Mouse (Mus musculus): ENCODE data around the gene Hebp1. TPM values are rescaled to one million over a fixed set of nuclear protein-coding genes. Genes with fewer than 3 reads are reported as not detected.

Hebp1 gene
- polyA plus RNA-seq, 1 experiment from 2014 or later = 2.9 TPM

DNA sequence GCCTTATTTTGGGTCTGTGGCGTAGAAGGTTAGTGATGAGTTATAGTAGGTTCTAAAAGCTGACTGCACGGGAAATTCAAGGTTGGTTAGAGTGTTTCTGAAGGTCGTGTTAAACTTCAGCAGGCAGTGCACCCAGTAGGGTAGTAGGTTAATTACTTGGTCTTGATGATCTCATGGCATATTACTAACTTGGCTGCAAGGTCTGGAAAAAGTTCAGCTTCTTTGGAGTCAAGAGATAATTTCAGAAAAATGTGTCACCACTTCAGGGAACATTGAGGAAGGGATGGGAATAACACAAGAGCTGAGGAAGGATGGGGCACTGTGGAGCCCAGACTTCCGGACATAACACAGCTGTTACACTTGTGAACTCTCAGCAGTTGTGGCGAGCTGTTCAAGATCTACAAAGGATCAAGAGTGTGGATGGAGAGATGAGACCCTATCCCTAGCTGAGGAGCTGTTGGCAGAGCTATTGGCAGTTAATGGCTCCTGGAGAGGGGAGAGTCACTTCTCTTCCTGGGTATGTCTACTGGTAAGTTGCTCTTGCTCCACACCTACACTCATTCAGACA is 95.0 kb downstream of the Hebp1 start:
- H3K9me3 ChIP-seq (ENCODE audit: control insufficient read depth, low read length) = peaks cover 3% of the 10 kb centered on the region; the same call in 1 of the 2 replicates
- H3K9ac ChIP-seq (ENCODE audit: low read length) = no peak overlapping the region
- peaks cover 4% of the 10 kb centered on the region; the same call in 1 of the 2 replicates for H3K4me1 ChIP-seq (ENCODE audit: control insufficient read depth, insufficient read depth, low read length)
- H3K36me3 ChIP-seq (ENCODE audit: control insufficient read depth, insufficient read depth, low read length) = no peaks in the 10 kb centered on the region
- no peak overlapping the region for H3K4me3 ChIP-seq (ENCODE audit: low read depth, low read length)
- 82% methylated on average over 5 of the region's 5 CpGs for WGBS
- H3K4me2 ChIP-seq = no peak overlapping the region
- H3K27me3 ChIP-seq (ENCODE audit: control insufficient read depth, insufficient read depth, low read length) = 0 out of 2 replicates have a peak, but pooled peaks cover 2% of the 10 kb centered on the region
- ATAC-seq (ENCODE audit: low FRiP score) = no peak
- no peak for DNase-seq (ENCODE audit: low spot score, missing footprints)
- no peak overlapping the region for H3K27ac ChIP-seq (ENCODE audit: low read depth, low read length)

DNA sequence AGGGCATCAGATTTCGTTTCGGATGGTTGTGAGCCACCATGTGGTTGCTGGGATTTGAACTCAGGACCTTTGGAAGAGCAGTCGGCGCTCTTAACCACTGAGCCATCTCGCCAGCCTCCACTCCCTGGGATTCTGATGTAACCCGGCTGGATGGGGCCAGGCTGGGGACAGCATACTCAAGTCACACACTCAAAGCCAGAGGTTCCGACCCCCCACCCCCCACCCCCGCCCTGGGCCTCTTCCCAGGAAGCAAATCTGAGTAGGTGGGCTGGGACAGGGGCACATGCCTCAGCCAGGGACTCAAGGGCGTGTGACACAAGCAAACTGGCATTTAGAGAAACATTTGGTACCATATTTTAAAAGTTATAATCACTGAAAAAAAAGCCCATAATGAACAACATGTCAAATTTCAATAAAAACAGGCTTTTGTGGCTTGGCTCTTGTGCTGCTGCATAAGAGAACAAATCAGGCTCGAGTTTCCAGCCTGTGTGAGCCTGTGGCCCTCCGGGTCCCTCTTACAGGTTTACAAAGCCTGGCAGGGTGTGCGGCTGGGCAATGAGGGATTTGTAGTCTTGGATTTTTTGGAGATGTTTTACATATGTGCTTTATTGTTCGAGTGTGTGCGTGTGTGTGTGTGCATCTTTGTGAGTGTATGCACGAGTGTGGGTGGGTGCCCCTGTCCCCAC is 96.9 kb downstream of the Hebp1 start:
- Histone ChIP-seq H3K9me3 (ENCODE audit: control insufficient read depth, low read length) (no peaks in the 10 kb centered on the region), H3K27me3 (ENCODE audit: control insufficient read depth, insufficient read depth, low read length) (0 out of 2 replicates have a peak, but pooled peaks cover 2% of the 10 kb centered on the region), H3K9ac (ENCODE audit: low read length) (no peak overlapping the region), H3K4me1 (ENCODE audit: control insufficient read depth, insufficient read depth, low read length) (peaks cover 4% of the 10 kb centered on the region; the same call in 1 of the 2 replicates), H3K4me3 (ENCODE audit: low read depth, low read length) (no peak overlapping the region), H3K36me3 (ENCODE audit: control insufficient read depth, insufficient read depth, low read length) (no peaks in the 10 kb centered on the region), H3K27ac (ENCODE audit: low read depth, low read length) (no peak overlapping the region), H3K4me2 (no peak overlapping the region)
- 81% methylated on average over 15 of the region's 15 CpGs for WGBS
- no peak for DNase-seq (ENCODE audit: low spot score, missing footprints)
- ATAC-seq (ENCODE audit: low FRiP score) = no peak

DNA sequence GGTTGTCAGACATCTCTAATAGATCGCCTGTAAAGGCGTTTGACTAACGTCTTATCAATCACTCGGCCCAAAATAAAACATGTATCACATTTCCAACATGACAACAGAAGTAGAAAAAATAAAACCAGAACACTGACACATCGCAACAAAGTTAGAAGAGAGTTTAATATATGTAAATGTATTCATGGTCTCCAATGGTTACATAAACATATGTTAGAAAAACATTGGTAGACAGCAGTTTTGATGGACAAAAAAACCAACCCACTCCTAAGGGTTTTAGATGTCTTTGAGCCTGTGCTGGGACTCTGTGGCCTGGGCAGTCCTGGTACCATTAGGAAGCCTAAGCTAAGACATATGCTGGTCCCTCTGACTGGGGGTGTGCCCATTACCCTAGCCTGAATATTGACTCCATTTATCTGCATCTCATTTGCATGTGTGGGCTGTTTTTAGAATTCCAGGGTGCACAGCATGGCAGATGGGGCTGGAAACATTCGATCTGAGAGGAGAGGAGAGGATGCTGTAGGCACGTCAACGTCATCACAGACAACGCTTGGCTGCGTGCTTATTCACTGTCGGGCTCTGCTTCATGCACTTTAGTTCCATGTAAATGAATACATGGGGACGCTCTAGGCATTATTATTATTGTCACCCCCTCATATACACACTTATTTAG is 104.9 kb downstream of the Hebp1 start:
- Histone ChIP-seq H3K9me3 (ENCODE audit: control insufficient read depth, low read length) (no peaks in the 10 kb centered on the region), H3K27ac (ENCODE audit: low read depth, low read length) (no peak overlapping the region), H3K27me3 (ENCODE audit: control insufficient read depth, insufficient read depth, low read length) (no peaks in the 10 kb centered on the region), H3K9ac (ENCODE audit: low read length) (no peak overlapping the region), H3K4me3 (ENCODE audit: low read depth, low read length) (no peak overlapping the region), H3K36me3 (ENCODE audit: control insufficient read depth, insufficient read depth, low read length) (no peaks in the 10 kb centered on the region), H3K4me1 (ENCODE audit: control insufficient read depth, insufficient read depth, low read length) (no peaks in the 10 kb centered on the region), H3K4me2 (no peak overlapping the region)
- ATAC-seq (ENCODE audit: low FRiP score) (no peak), DNase-seq (ENCODE audit: low spot score, missing footprints) (no peak)
- WGBS = 92% methylated on average over 12 of the region's 12 CpGs

DNA sequence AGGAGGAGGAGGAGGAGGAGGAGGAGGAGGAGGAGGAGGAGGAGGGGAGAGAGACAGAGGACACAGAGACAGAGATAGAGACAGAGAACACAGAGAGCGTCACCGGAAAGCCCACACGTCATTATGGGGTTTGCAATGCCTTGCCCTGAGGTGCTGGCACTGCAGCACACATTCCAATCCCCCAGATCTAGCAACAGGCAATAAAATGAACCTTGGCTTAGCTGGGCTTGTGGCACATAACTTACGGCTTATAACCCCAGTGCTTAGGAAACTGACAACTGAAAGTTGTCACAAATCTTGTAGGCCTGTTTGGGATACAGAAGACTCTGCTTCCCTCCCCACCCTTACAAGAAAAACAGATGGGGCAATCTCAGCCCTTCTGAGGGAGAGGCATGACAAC is 107.2 kb downstream of the Hebp1 start:
- Histone ChIP-seq H3K4me2 (no peak overlapping the region), H3K4me3 (ENCODE audit: low read depth, low read length) (no peak overlapping the region), H3K27me3 (ENCODE audit: control insufficient read depth, insufficient read depth, low read length) (no peaks in the 10 kb centered on the region), H3K36me3 (ENCODE audit: control insufficient read depth, insufficient read depth, low read length) (no peaks in the 10 kb centered on the region), H3K27ac (ENCODE audit: low read depth, low read length) (no peak overlapping the region), H3K9ac (ENCODE audit: low read length) (no peak overlapping the region), H3K4me1 (ENCODE audit: control insufficient read depth, insufficient read depth, low read length) (no peaks in the 10 kb centered on the region), H3K9me3 (ENCODE audit: control insufficient read depth, low read length) (no peaks in the 10 kb centered on the region)
- DNase-seq (ENCODE audit: low spot score, missing footprints) (no peak), ATAC-seq (ENCODE audit: low FRiP score) (no peak)
- WGBS = 81% methylated on average over 4 of the region's 4 CpGs

DNA sequence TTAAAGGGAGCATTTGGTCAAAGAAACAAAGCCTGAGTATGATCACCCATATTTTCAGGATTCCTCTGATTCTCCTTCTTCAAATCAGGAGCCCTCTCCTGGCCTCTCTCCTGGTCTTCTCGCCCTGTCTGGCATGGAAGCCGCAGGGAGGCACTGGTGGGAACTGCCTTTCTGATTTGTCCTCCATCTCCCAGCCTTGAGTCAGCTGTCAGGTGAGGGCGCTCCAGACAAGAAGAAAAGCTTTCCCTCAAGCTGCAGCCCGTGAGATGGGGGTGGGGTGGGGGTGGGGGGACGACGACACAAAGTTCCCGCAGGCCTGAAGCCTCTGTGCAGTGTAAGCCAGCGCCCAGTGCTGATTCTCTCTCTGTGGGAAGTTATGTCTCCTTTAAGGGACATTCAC is 108.0 kb downstream of the Hebp1 start:
- WGBS = 20% methylated on average over 8 of the region's 8 CpGs
- Histone ChIP-seq H3K27ac (ENCODE audit: low read depth, low read length) (no peak overlapping the region), H3K4me1 (ENCODE audit: control insufficient read depth, insufficient read depth, low read length) (no peaks in the 10 kb centered on the region), H3K9ac (ENCODE audit: low read length) (no peak overlapping the region), H3K4me2 (no peak overlapping the region), H3K36me3 (ENCODE audit: control insufficient read depth, insufficient read depth, low read length) (no peaks in the 10 kb centered on the region), H3K4me3 (ENCODE audit: low read depth, low read length) (no peak overlapping the region), H3K9me3 (ENCODE audit: control insufficient read depth, low read length) (no peaks in the 10 kb centered on the region), H3K27me3 (ENCODE audit: control insufficient read depth, insufficient read depth, low read length) (no peaks in the 10 kb centered on the region)
- ATAC-seq (ENCODE audit: low FRiP score) = no peak
- DNase-seq (ENCODE audit: low spot score, missing footprints) = no peak

DNA sequence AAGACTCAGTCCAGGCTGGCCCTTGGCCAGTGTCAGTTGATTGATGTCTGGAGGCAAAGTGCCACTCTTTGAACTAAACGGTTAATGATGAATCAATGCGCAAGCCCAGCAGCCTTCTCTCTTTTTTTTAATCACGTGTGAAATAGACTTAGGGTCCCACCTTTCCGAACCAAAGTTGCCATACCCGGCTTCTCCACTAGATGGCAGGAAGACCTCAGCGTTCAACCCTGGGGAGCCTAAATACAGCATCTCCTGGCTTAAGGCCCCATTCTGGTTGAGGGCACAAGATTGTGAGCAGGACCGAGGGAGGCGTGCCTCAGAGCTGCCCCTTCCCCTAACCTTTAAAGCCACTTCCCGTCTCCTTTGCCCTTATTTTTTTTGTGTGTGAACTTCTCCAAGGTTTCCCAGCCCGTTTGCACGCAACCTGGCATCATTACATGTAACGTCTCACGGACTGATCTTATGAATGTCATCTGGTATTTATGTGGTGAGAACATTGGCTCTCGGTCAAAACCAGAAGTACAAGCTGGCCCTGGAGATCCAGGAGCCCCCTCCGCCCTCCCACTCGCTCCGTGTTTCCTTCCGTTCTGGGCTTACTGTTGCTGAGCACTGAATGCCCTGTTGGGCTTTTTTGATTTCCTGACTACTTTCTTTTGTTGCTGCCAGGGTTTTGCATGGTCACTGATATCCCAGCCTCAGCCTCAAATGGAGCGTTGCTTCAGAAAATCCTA is 109.9 kb downstream of the Hebp1 start:
- Histone ChIP-seq H3K4me2 (no peak overlapping the region), H3K4me1 (ENCODE audit: control insufficient read depth, insufficient read depth, low read length) (no peaks in the 10 kb centered on the region), H3K36me3 (ENCODE audit: control insufficient read depth, insufficient read depth, low read length) (no peaks in the 10 kb centered on the region), H3K27ac (ENCODE audit: low read depth, low read length) (no peak overlapping the region), H3K9me3 (ENCODE audit: control insufficient read depth, low read length) (no peaks in the 10 kb centered on the region), H3K27me3 (ENCODE audit: control insufficient read depth, insufficient read depth, low read length) (no peaks in the 10 kb centered on the region), H3K9ac (ENCODE audit: low read length) (no peak overlapping the region), H3K4me3 (ENCODE audit: low read depth, low read length) (no peak overlapping the region)
- DNase-seq (ENCODE audit: low spot score, missing footprints) = peak; percentile 100
- ATAC-seq (ENCODE audit: low FRiP score) = peak; percentile 87
- WGBS = 39% methylated on average over 19 of the region's 19 CpGs

Other genes starting within 250 kb of the Hebp1 start
- 2.8 and 3.2 TPM in 2 replicates for gene Apold1, start 216.3 kb downstream of the Hebp1 start, polyA plus RNA-seq (2014; fragmentation: Nextera tagmentation; extraction: Ambion mirVana)
- gene Ddx47, start 186.4 kb downstream of the Hebp1 start, polyA plus RNA-seq (2014; fragmentation: Nextera tagmentation; extraction: Ambion mirVana) = 103 TPM in 2 replicates
- gene Gprc5a, start 132.4 kb downstream of the Hebp1 start, polyA plus RNA-seq (2014; fragmentation: Nextera tagmentation; extraction: Ambion mirVana) = 2.8 and 3.0 TPM in 2 replicates
- gene Gprc5d, start 79.7 kb downstream of the Hebp1 start, polyA plus RNA-seq (2014; fragmentation: Nextera tagmentation; extraction: Ambion mirVana) = not detected in 2 replicates
- 29.3 and 33.0 TPM in 2 replicates for gene Fam234b, start within 50 bp of the Hebp1 start, polyA plus RNA-seq (2014; fragmentation: Nextera tagmentation; extraction: Ambion mirVana)
- gene Gsg1, start 56.3 kb upstream of the Hebp1 start, polyA plus RNA-seq (2014; fragmentation: Nextera tagmentation; extraction: Ambion mirVana) = 0.16 and 0.48 TPM in 2 replicates
- gene Pbp2, start 112.4 kb upstream of the Hebp1 start, polyA plus RNA-seq (2014; fragmentation: Nextera tagmentation; extraction: Ambion mirVana) = not detected in 2 replicates
- gene Emp1, start 164.5 kb upstream of the Hebp1 start, polyA plus RNA-seq (2014; fragmentation: Nextera tagmentation; extraction: Ambion mirVana) = 5.9 and 6.4 TPM in 2 replicates

All from midbrain, embryonic 11.5 days (tissue).